Mouse (Mus musculus) ovary, postnatal 14 days (tissue): Measurements from ENCODE around the gene Smurf1.

Experiments used
- DNase-seq: peaks from one replicate; pipeline ENCODE4 v3.0.0; 2022; ENCODE audit warnings: low spot score

The Smurf1 gene

GRCm38 (mm10) chr5:144914433-144914906, 51.2 kb downstream of the Smurf1 start:
- DNase-seq, result no peak

GRCm38 (mm10) chr5:144913923-144914322, 51.7 kb downstream of the Smurf1 start:
- no peak for DNase-seq

GRCm38 (mm10) chr5:144913361-144913760, 52.3 kb downstream of the Smurf1 start:
- DNase-seq, result no peak

DNA sequence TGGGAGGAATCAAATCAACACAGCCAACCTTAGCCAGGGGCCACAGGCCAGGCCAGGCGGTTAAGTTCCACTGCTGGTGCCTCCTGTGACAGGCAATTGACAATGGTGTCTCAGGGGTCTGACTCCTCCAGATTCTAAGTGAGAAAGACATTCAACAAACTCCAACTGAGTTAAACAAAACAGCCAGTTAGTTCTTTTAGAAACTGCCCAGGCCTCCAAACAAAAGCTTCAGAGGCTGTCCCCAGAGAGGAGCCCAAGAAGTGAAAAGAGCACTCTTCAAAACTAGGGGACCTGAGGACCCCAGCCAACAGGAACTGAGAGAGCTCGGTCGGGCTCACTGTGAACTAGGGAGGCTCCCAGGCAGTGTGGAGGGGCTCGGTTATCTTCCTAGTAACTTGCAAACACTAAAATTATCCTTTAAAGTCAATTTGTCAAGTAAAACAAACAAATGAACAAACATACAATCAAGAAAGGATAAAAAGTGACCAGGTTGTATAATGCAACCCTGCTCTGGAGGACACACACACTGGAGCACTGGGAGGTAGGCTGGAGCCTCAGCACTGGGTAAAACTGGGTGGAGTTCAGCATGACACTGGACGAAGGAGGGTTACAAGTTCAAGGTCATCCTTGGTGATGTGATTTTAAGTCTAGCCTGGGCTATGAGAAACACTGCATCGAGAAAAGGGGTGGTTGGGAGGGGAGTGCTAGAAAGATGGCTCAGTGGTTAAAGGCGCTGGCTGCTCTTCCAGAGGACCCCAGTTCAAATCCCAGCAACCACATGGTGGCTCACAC, 52.9 kb downstream of the Smurf1 start:
- no peak for DNase-seq

- no peak for DNase-seq
These were observed 56.1 kb downstream of the Smurf1 start for GRCm38 (mm10) chr5:144909521-144909920.

- no peak for DNase-seq
These were observed 58.1 kb downstream of the Smurf1 start for GRCm38 (mm10) chr5:144907591-144907990.

- DNase-seq, result no peak
These were observed 61.1 kb downstream of the Smurf1 start for GRCm38 (mm10) chr5:144904356-144905134.

GRCm38 (mm10) chr5:144901791-144902190, 63.9 kb downstream of the Smurf1 start:
- no peak for DNase-seq

- DNase-seq, result no peak
These were observed 64.6 kb downstream of the Smurf1 start for GRCm38 (mm10) chr5:144901035-144901434.

DNA sequence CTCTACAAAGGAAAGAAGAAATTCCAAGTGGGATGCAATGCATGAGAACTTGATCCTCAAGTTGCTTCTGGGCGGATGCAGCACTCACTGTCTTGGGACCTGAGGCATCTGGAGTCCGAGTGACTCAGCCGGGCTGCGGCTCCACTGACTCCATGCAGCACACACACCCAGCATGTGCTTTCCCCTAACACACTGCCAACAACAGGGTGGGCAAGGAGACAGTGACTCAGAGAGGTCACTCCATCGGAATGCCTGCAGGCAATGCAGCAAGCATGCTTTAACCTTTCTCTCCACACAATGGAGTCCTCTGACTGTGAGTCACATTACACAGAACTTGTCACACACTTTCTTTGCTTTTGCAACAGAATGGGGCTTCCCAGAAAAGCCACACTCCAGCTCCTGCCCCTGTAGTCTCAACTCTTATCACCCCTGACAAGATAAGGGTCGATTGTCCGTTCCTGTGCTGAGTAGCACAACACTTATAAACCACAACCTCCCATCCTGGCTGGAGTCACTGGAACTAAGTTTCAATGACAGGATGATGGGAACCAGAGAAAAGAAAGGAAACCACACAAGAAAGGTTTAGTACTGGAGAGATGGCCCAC, 67.1 kb downstream of the Smurf1 start:
- no peak for DNase-seq

GRCm38 (mm10) chr5:144897881-144898280, 67.8 kb downstream of the Smurf1 start:
- DNase-seq, result no peak

- no peak for DNase-seq
These were observed 74.4 kb downstream of the Smurf1 start for GRCm38 (mm10) chr5:144891276-144891675.

DNA sequence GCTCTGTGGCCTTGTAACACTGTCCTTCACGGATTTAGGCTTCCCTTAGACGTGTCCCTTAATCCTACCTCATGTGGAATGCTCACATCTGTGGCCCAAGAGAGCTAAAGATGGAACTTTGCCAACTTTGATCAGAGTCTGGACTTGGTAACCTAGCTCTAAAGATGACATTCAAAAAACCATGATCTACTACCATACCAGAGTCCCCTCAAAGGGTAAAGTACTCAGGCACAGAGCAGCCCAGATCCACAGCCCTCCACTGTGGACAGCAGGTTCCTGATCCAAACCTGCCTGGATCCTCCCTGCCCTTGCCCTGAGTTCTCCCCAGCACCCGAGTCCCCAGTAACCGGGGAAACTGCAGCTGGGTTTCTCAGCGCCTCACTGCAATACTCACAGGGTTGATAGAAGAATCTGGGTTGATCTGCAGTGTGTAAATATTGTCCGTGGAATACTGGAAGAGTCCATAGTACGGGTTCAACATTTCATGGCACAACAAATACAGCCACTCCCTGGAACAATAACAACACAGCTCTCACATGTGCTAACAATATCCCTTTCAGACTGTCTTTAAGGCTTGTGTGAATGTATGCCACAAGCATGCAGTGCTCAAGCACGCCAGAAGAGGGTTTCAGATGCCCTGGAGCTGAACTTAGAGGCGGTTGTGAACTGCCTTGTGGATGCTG, 79.5 kb downstream of the Smurf1 start:
- DNase-seq, result no peak

GRCm38 (mm10) chr5:144884629-144885217, 80.9 kb downstream of the Smurf1 start:
- no peak for DNase-seq

DNA sequence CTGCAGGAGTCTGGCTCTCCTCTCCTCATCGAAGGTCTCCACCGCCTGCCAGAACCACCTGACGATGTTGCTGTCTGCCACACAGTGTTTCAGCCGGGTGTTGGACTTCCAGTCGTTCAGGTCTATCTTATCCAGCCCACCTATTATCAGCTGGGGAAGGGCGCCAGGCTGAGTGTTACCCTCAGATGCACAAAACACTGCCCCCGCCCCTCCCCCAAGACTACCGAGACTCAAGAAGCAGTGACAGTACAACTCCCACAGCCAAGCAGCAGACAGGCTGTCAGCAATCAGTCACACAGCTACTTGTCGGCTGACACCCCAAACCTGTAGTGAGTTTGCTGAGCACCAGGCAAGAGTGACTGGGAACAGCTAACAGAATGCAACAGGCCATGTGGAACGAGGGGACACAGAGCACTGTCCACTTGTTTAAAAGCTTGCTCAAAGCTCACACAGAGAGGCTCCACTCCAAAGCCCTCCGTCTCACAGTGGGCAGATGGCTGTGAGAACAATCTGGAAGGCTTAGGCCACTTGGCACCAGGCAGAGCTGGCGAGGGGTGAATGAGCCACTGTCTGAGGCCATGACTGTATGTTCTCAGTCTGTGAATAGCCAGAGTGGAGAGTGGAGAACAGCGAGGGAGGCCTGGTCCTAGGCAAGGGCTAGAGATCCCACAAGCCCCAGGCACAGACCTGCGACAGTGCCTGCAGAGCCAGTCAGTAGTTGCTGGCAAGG, 83.8 kb downstream of the Smurf1 start:
- no peak for DNase-seq

GRCm38 (mm10) chr5:144877021-144877420, 88.6 kb downstream of the Smurf1 start:
- no peak for DNase-seq

GRCm38 (mm10) chr5:144875892-144876291, 89.8 kb downstream of the Smurf1 start:
- DNase-seq, result peak; percentile 56

DNA sequence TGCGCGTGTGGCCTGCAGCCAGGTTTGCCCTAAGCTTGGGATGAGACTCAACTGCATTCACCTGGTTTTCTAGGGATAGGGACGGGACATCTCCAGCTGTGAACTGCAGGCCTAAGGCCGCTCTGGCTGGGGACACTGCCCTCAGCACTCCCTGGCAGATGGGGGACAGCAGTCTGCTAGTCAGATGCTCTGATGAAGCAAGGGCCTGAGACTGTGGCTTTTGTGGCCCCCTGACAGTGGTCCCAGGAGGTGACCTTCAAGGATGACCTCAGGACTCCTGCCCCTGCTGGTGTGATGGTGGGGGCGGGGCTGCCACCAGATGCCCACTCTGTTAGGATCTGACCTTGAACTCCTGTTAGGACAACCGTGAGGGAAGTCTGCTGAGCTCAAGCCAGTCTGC, 90.4 kb downstream of the Smurf1 start:
- no peak for DNase-seq

DNA sequence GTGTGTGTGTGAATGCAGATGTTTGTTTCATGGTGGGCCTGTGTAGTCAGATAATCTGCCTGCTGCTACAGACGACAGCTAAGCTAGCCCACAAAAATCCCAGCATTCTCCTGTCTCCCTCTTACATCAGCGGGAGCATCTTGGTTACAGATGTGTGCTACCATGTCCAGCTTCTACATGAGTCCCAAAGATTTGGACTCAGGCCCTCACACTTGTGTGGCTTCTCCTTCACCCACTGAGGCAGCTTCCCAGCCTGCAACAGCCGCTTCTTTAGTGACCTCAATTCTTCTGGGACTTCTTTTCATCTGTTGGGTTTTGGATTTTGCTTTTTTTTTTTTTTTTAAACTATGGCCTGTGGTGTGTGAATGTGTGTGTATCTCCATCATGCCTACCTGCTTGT, 92.8 kb downstream of the Smurf1 start:
- no peak for DNase-seq

GRCm38 (mm10) chr5:144872326-144872725, 93.3 kb downstream of the Smurf1 start:
- no peak for DNase-seq

GRCm38 (mm10) chr5:144871775-144872174, 93.9 kb downstream of the Smurf1 start:
- no peak for DNase-seq
